Mouse (Mus musculus): ENCODE results near the gene Gm12794.
"Not testable (repeated sequence)": the region's sequence is repeated elsewhere in the genome, so short reads cannot be mapped to it uniquely, and the experiment has no call there.

The Gm12794 gene

DNA sequence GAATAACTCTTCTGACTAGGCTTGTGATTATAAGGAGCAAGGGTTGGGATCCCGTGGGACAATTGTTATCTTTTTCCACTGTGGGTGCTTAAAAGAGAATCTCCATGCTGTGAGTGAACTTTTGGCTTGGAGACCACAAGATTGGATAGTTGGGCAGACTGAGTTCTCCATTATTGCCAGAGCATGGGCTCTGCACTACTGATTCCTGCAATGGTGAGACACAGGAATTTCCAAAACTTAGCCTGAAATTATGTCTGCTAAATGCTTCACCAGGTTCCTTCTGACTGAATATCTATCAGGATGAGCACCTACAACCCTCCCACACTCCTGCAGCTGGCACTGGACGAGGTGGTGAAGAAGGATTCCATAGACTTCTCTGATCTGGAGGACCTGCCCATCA is at the start of gene Gm12794:
TSS of gene Gm12794 (plus strand) at position 301 of the 400 bp plus-strand sequence.
- POLR2A ChIA-PET, CTCF ChIA-PET: not testable (repeated sequence)

- POLR2A ChIA-PET, result interaction anchor here in 2 of 4 experiments (0.7 to 2.6 kb wide), 13 partner anchors 9 to 104 kb away, joined by 3 to 12 read pairs (median 5); no protein-coding TSS in a partner anchor
Observed at GRCm38 (mm10) chr4:101893656-101894420, 46.4 kb upstream of the Gm12794 start, which contains the start of gene C130073F10Rik. TSS of gene C130073F10Rik (minus strand) at chr4:101893789.

GRCm38 (mm10) chr4:101908821-101909220 is 31.4 kb upstream of the Gm12794 start, which contains the start of gene Gm12800:
TSS of gene Gm12800 (plus strand) at chr4:101909121.
- POLR2A ChIA-PET, CTCF ChIA-PET: not testable (repeated sequence)

More at GRCm38 (mm10) chr4:101893656-101894420, 46.4 kb upstream of the Gm12794 start, which contains the start of gene C130073F10Rik:
- CTCF ChIA-PET, result no interaction called here

DNA sequence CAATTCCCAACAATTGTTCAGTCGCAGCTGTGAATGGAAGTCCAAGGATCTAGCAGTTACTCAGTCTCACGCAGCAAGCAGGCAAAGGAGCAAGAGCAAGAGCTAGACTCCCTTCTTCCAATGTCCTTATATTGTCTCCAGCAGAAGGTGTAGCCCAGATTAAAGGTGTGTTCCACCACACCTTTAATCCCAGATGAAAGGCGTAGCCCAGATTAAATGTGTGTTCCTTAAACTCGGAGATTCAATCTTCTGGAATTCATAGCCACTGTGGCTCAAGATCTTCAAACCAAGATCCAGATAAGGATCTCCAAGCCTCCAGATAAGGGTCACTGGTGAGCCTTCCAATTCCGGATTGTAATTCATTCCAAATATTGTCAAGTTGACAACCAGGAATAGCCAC is 40.7 kb downstream of the Gm12794 start, which contains the start of gene Gm12790:
TSS of gene Gm12790 (minus strand) at position 101 of the 400 bp plus-strand sequence.
- POLR2A ChIA-PET, CTCF ChIA-PET: not testable (repeated sequence)

- ChIA-PET CTCF (interaction anchor here in 2 of 4 experiments (0.6 to 1.5 kb wide), 3 partner anchors 13 to 125 kb away, joined by 3 to 4 read pairs (median 3); no protein-coding TSS in a partner anchor), POLR2A (interaction anchor here in 1 of 4 experiments (1.4 kb wide), 1 partner anchor 15 kb away, joined by 3 read pairs; no protein-coding TSS in a partner anchor)
Observed at GRCm38 (mm10) chr4:101985678-101986077, 45.5 kb downstream of the Gm12794 start.

GRCm38 (mm10) chr4:101986326-101986725 is 46.1 kb downstream of the Gm12794 start, which contains the start of gene Gm12789:
TSS of gene Gm12789 (plus strand) at chr4:101986626.
- POLR2A ChIA-PET, CTCF ChIA-PET: not testable (repeated sequence)

All from embryonic stem cell, embryonic (primary cell).